Mouse (Mus musculus): ENCODE measurements around the gene Slc34a2.

Gene Slc34a2

DNA sequence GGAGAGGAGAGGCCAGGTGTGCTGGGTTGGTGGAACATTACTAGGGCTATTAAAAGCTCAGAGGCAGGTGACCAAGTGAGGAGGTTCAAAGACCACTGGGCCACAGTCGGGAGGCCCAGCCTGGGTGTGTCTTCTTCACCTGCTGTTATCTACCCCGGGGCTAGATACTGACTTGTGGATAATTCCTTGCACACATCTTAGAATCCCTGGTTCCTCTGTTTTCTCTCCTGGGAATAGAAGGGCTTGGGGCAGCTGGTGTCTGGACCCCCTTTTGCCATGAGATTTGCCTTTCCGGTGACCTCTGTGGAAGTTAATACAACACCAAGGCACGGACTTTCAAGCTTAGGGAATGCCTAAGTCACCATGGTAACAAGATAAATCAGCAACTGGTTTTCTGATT is 72.3 kb downstream of the Slc34a2 start:
- no peak for DNase-seq (ENCODE audit: low spot score in 2 of 2)

DNA sequence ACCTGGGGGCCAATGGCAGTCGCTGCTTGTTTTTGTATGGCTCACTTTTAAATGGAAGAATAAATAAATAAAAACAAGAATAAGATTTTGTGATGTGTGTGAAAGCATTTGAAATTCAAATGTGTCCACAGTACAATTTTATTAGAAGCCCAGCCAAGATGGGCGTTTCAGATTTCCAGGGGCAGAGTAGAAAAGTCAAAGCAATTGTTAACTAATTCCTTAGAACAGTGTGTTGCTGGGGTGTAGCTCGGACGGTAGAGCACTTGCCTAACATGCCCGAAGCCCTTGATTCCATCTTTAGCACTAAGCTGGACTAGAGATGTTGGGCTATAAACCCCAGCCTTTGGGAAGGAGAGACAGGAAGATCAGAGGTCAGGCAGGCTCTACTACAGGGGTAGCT is 73.2 kb downstream of the Slc34a2 start:
- DNase-seq (ENCODE audit: low spot score in 2 of 2), result no peak

DNA sequence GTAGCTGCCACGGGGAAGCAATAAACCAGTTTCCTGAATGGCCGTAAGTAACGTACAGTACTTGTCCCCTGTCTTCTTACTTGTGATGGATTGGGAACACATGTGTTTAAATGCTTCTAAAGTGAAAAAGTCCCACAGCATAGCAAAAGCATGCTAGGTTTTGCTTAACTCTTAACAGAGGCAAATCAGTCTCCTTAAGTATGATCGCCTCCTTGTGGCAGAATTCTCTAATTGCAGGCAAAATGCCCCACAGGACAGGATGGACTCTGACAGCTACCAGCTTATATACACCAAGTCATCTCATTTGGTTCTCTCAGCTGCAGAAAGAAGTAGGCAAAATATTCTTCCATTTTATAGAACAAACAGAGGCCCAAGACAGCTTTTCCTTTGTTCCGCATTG is 75.1 kb downstream of the Slc34a2 start:
- no peak for DNase-seq (ENCODE audit: low spot score in 2 of 2)

DNA sequence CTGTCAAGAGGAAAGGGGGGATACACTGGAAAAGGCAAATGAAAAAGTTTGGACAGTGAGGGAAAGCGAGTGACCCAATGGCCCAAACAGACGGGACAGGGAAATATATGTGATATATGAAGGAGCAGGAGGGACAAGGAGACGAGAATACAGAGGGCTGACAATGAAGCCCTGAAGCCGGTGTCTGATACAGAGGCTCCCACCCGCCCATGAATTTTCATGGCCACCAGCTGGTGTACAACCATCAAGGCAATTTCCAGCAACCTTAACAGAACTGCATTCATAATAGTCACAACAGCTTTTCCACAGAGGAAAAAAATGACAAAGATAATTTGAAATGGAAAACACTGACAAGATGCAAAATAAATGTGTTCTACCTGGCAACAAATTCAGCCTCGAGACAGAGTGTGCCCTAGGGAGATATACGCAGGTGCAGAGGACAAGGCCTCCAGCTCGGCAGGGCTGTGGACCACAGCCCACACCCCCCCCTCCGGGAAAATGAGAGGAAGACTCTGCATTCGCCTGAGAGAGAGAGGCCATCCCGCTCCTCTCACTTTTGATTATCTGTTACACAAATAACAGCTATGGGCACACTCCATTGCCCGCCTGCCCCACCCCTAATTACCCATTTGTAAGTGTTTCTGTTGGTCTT is 76.9 kb downstream of the Slc34a2 start:
- no peak for DNase-seq (ENCODE audit: low spot score in 2 of 2)

DNA sequence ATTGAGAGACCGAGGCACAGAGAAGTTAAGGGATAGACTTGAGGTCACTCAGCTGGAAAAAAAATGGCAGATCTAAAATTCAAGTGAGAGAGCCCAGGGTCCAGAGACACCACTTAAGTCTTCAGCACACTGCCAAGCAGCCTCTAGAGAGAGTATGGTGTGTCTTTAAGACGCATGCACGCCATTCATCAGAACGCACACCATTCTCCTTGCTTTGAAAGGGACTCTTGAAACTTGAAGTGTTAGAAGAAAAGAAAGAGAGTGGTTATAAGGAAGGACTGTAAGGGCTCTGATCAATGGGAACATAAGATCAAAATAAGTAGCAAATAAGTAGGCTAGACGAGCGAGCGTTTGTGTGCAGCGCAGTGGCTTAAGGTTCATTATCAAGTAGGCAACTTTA is 80.3 kb downstream of the Slc34a2 start:
- no peak for DNase-seq (ENCODE audit: low spot score in 2 of 2)

DNA sequence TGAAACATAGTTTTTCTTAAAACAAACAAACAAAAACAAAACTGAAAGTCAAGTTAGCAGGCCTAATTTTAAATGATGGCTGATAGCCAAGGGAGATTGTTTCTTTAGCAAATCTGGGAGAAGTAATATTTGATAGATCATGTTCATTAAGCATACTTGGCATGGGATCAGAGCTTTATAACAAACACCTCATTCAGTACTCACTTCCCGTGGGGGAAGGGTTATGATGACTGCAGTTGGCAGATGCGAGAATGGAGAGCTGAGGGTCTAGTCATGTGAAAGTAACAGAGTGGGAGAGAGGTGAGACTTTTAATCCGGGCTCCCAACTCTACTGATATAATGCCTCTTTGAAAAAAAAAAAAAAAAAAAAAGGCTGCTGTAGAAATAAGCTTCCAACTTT is 81.8 kb downstream of the Slc34a2 start:
- no peak for DNase-seq (ENCODE audit: low spot score in 2 of 2)

Data from right cerebral cortex, postnatal 10 days (tissue).